Mouse (Mus musculus) stomach, embryonic 16.5 days (tissue): ENCODE data around the gene Tecr. TPM values are rescaled to one million over a fixed set of nuclear protein-coding genes. Genes with fewer than 3 reads are reported as not detected.

Experiments used
- ATAC-seq: fragments of 200-750 bp; cut with Nextera tagmentation; 2 replicates; pipeline ENCODE4 v1.8.0; 2017; ENCODE audit warnings: moderate number of reproducible peaks, moderate TSS enrichment; ENCODE audit not compliant: insufficient read depth, low FRiP score
- H3K27ac ChIP-seq: fragments of 300-500 bp; sonication (generic); 2 replicates; pipeline ENCODE4 v1.5.1; 2014; ENCODE audit warnings: low read length
- H3K27me3 ChIP-seq: fragments of 300-500 bp; sonication (generic); 2 replicates; pipeline ENCODE4 v1.6.1; 2014; ENCODE audit warnings: low read length, control low read depth, mixed read lengths; ENCODE audit not compliant: control insufficient read depth, insufficient read depth
- H3K36me3 ChIP-seq: fragments of 300-500 bp; sonication (generic); 2 replicates; pipeline ENCODE4 v1.6.1; 2014; ENCODE audit warnings: low read length; ENCODE audit not compliant: control insufficient read depth, insufficient read depth
- H3K4me1 ChIP-seq: fragments of 300-500 bp; sonication (generic); 2 replicates; pipeline ENCODE4 v1.6.1; 2014; ENCODE audit warnings: low read length, control low read depth, mixed read lengths; ENCODE audit not compliant: control insufficient read depth, insufficient read depth
- H3K4me2 ChIP-seq: fragments of 300-500 bp; sonication (generic); 2 replicates; pipeline ENCODE4 v1.6.1; 2014; ENCODE audit warnings: low read depth, low read length, mixed read lengths
- H3K4me3 ChIP-seq: fragments of 300-500 bp; sonication (generic); replicated peaks from 2 replicates; pipeline ENCODE4 v1.5.1; 2014; ENCODE audit warnings: mild to moderate bottlenecking, low read length
- H3K9ac ChIP-seq: fragments of 300-500 bp; sonication (generic); 2 replicates; pipeline ENCODE4 v1.6.1; 2014; ENCODE audit warnings: low read length
- H3K9me3 ChIP-seq: fragments of 300-500 bp; sonication (generic); replicated peaks from 2 replicates; pipeline ENCODE4 v1.6.1; 2016; ENCODE audit warnings: low read length, control low read depth; ENCODE audit not compliant: control insufficient read depth
- WGBS: fragments of 180-500 bp; shearing (Covaris S2); extraction: QIAGEN DNeasy Blood & Tissue Kit; methylation state at CpG from one replicate; pipeline ENCODE4 v1.1.7; 2014; 5-methylcytosine and 5-hydroxymethylcytosine counted together
- polyA plus RNA-seq: library from polyadenylated mRNA; unstranded; fragments of >200 nt; fragmentation: Nextera tagmentation; extraction: Ambion mirVana; gene quantifications from 2 replicates; pipeline ENCODE4 v1.2.1, GENCODE M21; 2015

Tecr gene
- polyA plus RNA-seq, 1 experiment from 2014 or later = 503 TPM

DNA sequence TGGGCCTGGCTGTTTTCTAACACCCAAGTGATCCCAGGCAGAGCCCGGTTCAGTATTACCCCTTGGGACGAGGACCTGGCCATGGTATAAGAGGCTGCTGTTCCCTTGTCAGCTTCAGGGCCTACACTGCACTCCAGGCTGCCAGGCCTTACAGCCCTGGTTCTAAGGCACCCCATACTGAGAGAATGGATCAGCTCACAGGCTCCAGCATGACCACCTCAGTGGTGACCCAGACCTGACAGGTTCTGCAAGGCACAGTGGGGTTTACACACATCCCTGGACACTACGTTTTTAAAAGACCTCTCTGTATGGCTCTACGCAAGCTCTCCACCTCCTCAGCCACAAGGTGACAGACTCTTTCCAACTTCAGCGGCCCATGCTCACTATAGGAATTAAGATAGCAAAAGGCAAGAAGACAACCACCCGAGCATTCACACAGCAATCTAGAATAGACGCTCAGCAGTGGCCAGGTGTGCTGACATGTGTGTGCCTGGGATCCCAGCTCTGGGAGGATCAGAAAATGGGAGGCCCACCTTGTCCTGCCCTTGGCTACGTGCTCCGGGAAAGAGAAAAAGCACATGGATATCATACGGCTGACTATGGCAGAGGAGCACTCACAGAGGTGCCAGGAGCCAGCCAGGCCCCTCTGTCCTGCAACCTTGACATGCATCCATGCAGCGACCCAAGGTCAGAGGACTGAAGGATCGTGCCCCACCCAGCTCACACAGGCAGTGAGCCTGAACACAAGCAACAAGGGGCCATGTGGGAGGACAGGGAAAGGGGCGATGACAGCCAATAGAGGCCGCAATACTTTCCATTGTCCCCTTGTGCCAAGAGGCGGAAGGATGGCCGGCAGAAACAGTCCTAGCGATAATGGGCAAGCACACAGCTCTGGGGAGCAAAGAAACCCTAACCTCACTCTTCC, 29.4 kb downstream of the Tecr start:
- no peak overlapping the region for H3K4me2 ChIP-seq
- H3K27ac ChIP-seq = no peak overlapping the region
- H3K9me3 ChIP-seq = no peaks in the 10 kb centered on the region
- H3K36me3 ChIP-seq = no peaks in the 10 kb centered on the region
- H3K4me3 ChIP-seq = no peak overlapping the region
- H3K9ac ChIP-seq = peak overlapping the region; percentile 9; the same call in 1 of the 2 replicates
- H3K4me1 ChIP-seq = peaks cover 22% of the 10 kb centered on the region
- WGBS = 61% methylated on average over 17 of the region's 17 CpGs
- no peak for ATAC-seq
- no peaks in the 10 kb centered on the region for H3K27me3 ChIP-seq

GRCm38 (mm10) chr8:83577384-83577791, 30.4 kb downstream of the Tecr start:
- Histone ChIP-seq H3K27me3 (no peaks in the 10 kb centered on the region), H3K4me1 (peaks cover 22% of the 10 kb centered on the region), H3K4me3 (no peak overlapping the region), H3K9me3 (no peaks in the 10 kb centered on the region), H3K27ac (no peak overlapping the region), H3K4me2 (no peak overlapping the region), H3K36me3 (no peaks in the 10 kb centered on the region), H3K9ac (no peak overlapping the region)
- no peak for ATAC-seq
- WGBS = 56% methylated on average over 9 of the region's 9 CpGs

GRCm38 (mm10) chr8:83576921-83577320, 30.9 kb downstream of the Tecr start:
- H3K9me3 ChIP-seq = no peaks in the 10 kb centered on the region
- no peak overlapping the region for H3K9ac ChIP-seq
- ATAC-seq = no peak
- 0 out of 2 replicates have a peak, but pooled peaks cover 4% of the 10 kb centered on the region for H3K36me3 ChIP-seq
- no peak overlapping the region for H3K4me2 ChIP-seq
- no peaks in the 10 kb centered on the region for H3K27me3 ChIP-seq
- H3K27ac ChIP-seq = peak overlapping the region; percentile 44; the same call in 1 of the 2 replicates
- WGBS = 58% methylated on average over 4 of the region's 4 CpGs
- peaks cover 22% of the 10 kb centered on the region for H3K4me1 ChIP-seq
- H3K4me3 ChIP-seq = no peak overlapping the region

- no peak for ATAC-seq
- H3K4me3 ChIP-seq = no peak overlapping the region
- no peaks in the 10 kb centered on the region for H3K9me3 ChIP-seq
- no peaks in the 10 kb centered on the region for H3K27me3 ChIP-seq
- peak overlapping the region; percentile 54; the same call in 1 of the 2 replicates for H3K9ac ChIP-seq
- peaks cover 7% of the 10 kb centered on the region; the same call in 1 of the 2 replicates for H3K36me3 ChIP-seq
- H3K4me1 ChIP-seq = peaks cover 22% of the 10 kb centered on the region
- H3K27ac ChIP-seq = peak overlapping the region; percentile 44; the same call in 1 of the 2 replicates
- 24% methylated on average over 2 of the region's 4 CpGs for WGBS
- H3K4me2 ChIP-seq = no peak overlapping the region
Observed at GRCm38 (mm10) chr8:83576516-83576895, 31.3 kb downstream of the Tecr start.

DNA sequence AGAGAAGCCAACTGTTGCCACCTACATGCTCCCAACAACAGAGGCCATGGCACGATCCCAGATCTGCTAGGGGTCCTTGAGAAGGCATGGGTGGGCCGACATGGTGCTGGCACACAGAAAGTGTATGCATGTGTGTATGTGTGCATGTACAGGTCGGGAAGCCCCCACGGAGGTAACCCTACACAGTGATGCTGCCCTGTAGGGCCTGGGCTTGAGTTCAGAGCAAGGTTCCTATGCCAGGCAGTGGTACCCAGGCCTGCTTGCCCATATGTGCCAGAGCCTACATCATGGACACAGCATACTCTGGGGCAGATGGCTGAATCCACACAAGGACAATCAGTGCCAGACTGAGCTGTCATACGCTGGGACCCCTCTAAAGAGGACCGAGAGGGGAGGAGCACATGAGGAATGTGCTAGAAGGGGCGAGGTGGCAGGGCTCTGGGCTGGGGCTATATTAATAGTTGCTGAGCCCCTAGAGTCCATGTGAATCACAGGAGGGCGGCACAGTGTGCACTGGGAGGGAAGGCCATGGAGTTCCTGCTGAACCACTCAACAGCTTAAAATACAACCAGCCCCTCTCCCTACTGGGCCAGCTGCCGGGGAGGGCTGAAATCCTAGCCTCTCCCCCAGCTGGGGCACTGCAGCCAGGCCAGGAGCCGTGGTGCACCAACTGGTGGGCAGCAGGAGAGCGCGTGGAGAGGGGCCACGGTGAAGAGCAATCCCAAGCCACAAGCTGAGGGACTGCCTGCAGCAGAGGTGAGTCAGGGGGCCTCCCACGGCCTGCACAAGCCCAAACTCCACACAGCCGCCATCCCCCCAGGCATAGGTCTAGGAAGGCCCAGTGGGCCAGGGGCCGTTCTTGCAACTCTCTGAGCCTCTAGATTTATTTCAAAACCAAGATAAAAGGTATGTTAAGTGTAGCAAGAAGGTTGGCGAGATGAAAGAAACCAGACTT, 31.9 kb downstream of the Tecr start:
- Histone ChIP-seq H3K4me2 (no peak overlapping the region), H3K36me3 (peaks cover 8% of the 10 kb centered on the region; the same call in 1 of the 2 replicates), H3K9ac (peak overlapping the region; percentile 54), H3K27ac (peak overlapping the region; percentile 40; the same call in 1 of the 2 replicates), H3K9me3 (no peaks in the 10 kb centered on the region), H3K4me1 (peaks cover 22% of the 10 kb centered on the region), H3K4me3 (no peak overlapping the region), H3K27me3 (no peaks in the 10 kb centered on the region)
- WGBS = 66% methylated on average over 17 of the region's 17 CpGs
- ATAC-seq = no peak

DNA sequence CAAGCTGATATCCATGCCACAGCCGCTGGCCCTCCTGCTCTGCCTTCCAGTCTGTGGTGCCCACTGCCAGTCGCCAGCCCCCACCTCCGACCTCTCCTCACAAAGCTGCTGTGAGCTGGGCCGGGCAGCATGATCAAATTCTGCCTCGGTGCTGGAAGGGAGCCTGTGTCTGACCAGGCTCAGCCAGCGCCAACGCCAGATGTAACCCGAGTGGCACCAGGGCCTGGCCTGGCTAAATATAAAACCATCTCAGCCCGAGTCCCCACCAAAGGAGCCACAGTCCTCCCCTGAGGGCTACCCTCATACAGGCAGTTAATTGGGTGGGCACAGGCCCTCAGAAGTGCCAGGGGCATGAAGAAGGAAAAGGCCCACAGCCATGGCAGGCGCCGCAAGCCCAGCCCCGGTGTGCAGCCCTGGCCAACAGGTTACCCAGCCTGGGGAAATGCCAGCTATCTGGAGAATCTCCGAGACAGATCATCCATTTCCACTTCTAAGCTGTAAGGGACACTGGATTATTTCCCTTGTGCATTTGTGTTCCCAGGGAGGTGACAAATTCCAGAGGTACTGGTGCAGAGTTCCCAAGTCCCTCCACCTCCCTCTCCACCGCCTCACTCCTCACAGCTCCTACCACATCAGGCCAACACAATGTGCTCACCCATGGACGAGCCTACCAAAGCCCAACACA, 33.0 kb downstream of the Tecr start:
- Histone ChIP-seq H3K27ac (no peak overlapping the region), H3K36me3 (peaks cover 8% of the 10 kb centered on the region; the same call in 1 of the 2 replicates), H3K9me3 (no peaks in the 10 kb centered on the region), H3K9ac (no peak overlapping the region), H3K27me3 (no peaks in the 10 kb centered on the region), H3K4me1 (peaks cover 22% of the 10 kb centered on the region), H3K4me2 (no peak overlapping the region), H3K4me3 (no peak overlapping the region)
- no peak for ATAC-seq
- 75% methylated on average over 15 of the region's 15 CpGs for WGBS

DNA sequence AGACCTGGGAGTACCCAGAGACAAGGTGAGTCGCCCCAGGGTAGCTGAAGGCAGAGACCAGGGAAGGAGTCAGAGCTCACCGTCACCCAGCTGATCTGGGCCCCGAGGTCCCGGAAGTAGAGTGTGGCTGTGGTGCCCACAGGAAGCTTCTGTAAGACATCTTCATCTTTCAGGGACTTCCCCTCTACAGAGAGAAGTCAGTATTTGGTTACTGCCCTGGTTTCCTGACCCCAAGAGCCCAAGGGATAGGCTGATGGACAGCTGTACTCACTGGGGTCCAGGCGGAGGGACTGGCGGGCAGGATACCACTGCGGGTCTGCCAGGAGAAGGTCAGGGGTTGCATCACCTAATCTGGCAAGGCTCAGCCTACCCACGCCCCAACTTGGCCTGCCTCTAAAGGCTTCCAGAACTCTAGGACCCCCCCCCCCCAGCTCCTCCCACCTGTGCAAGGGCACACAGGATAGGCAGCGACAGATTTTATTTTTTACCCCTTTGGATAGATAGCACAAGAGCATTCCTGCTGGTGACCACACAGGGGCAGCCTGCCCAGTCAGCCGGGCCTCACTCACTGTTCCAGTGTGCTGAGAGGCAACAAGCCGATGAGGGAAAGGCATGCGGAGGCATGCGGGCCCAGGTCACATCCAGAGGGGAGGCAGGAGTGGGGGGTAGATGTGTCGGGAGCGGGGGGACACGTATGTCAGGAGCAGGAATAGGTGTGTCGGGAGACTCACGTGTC, 34.5 kb downstream of the Tecr start:
- H3K9me3 ChIP-seq = no peaks in the 10 kb centered on the region
- peaks cover 8% of the 10 kb centered on the region; the same call in 1 of the 2 replicates for H3K36me3 ChIP-seq
- H3K4me2 ChIP-seq = no peak overlapping the region
- H3K4me1 ChIP-seq = peaks cover 17% of the 10 kb centered on the region
- H3K4me3 ChIP-seq = no peak overlapping the region
- WGBS = 76% methylated on average over 18 of the region's 18 CpGs
- no peak overlapping the region for H3K9ac ChIP-seq
- H3K27ac ChIP-seq = no peak overlapping the region
- no peaks in the 10 kb centered on the region for H3K27me3 ChIP-seq
- ATAC-seq = no peak; the same call in 1 of the 2 replicates

DNA sequence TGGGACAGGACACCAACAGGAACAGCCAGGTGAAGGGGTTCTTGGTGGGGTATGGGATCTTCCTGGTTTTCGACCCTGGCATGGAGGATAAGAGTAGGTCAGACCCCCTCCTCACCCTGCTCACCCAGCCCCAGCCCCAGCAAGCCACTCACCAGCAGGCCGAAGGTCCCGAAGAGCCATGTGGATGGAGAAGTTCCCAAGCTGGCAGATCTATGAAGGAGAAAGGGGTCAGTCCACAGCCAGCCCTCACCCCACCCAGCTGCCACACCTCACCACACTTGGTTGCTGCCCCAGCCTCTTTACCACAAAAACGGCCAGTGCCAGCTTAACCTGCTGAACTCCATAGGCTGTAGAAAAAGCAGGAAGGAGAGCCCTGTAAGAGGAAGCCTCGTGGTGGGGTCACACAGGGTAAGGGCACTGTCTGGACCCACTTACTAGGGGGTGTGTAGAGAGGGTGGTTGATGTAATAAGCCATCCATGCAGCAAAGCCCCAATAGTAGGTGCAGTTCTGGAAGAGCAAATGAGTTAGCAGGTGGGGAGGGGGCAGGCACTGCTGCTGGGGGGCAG, 35.4 kb downstream of the Tecr start:
- no peaks in the 10 kb centered on the region for H3K9me3 ChIP-seq
- no peaks in the 10 kb centered on the region for H3K27me3 ChIP-seq
- peaks cover 19% of the 10 kb centered on the region for H3K4me1 ChIP-seq
- WGBS = 87% methylated on average over 5 of the region's 5 CpGs
- H3K9ac ChIP-seq = no peak overlapping the region
- H3K4me3 ChIP-seq = no peak overlapping the region
- peaks cover 8% of the 10 kb centered on the region; the same call in 1 of the 2 replicates for H3K36me3 ChIP-seq
- H3K27ac ChIP-seq = no peak overlapping the region
- ATAC-seq = no peak
- no peak overlapping the region for H3K4me2 ChIP-seq
